Mouse (Mus musculus): ENCODE data around the gene Cdk14. TPM values are rescaled to one million over a fixed set of nuclear protein-coding genes. Genes with fewer than 3 reads are reported as not detected.

Gene Cdk14
- polyA plus RNA-seq, 1 experiment: 3.1 TPM

DNA sequence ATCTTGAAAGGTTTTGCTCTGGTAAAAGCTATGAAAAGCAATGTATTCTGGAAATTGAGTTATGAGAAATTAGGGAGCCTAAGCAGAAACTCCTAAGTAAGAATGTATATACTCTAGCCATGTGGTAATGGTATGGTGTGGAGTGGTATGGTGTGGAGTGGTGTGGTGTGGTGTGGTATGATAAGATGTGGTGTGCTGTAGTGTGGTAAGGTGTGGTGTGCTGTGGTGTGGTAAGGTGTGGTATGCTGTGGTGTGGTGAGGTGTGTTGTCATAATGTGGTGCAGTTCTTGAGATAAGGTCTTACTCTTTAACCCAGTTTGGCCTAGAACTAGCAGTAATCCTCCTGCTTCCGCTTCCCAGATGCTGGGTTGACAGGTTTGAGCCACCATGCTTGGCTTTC lies 45.7 kb downstream of the Cdk14 start:
- peaks cover under 1% of the 10 kb centered on the region; the same call in 1 of the 2 replicates for H3K4me1 ChIP-seq (ENCODE audit: control insufficient read depth, insufficient read depth, low read length)
- TF ChIP-seq CTCF (IDR thresholded peaks at IDR 0.05; ENCODE audit: control insufficient read depth, insufficient read depth, insufficient replicate concordance, low read depth, low read length) (no peak), POLR2A (IDR thresholded peaks at IDR 0.05; ENCODE audit: control insufficient read depth, low read depth, low read length) (no peak)
- no peak overlapping the region for H3K4me3 ChIP-seq (ENCODE audit: control insufficient read depth, low read depth, low read length)
- no peaks in the 10 kb centered on the region for H3K36me3 ChIP-seq (ENCODE audit: control insufficient read depth, insufficient read depth, low read length)
- no peaks in the 10 kb centered on the region for H3K27me3 ChIP-seq (ENCODE audit: control insufficient read depth, insufficient read depth, low read length)
- no peak overlapping the region for H3K27ac ChIP-seq (ENCODE audit: control insufficient read depth, insufficient read depth, low read depth, low read length)

DNA sequence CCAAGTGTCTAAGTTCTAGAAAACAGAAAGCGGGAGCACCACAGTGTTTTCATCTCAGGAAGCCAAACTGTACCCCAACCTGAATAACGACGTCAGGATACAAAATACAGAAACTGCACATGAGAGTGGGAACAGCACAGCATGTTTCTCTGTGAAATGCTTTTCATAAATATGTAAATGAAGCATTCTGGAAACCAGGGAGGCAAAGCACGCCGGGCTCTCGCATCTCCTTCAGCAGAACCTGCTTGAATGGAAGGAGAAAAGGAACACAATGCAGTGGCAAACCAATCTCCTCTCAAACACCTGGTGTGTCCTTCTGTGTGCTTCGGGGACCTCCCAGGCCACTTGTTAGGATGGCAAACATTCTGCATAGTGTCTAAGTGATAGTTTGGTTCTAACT lies 46.6 kb downstream of the Cdk14 start:
- no peaks in the 10 kb centered on the region for H3K27me3 ChIP-seq (ENCODE audit: control insufficient read depth, insufficient read depth, low read length)
- no peaks in the 10 kb centered on the region for H3K36me3 ChIP-seq (ENCODE audit: control insufficient read depth, insufficient read depth, low read length)
- no peak overlapping the region for H3K4me3 ChIP-seq (ENCODE audit: control insufficient read depth, low read depth, low read length)
- H3K27ac ChIP-seq (ENCODE audit: control insufficient read depth, insufficient read depth, low read depth, low read length): no peak overlapping the region
- TF ChIP-seq POLR2A (IDR thresholded peaks at IDR 0.05; ENCODE audit: control insufficient read depth, low read depth, low read length) (no peak), CTCF (IDR thresholded peaks at IDR 0.05; ENCODE audit: control insufficient read depth, insufficient read depth, insufficient replicate concordance, low read depth, low read length) (no peak)
- H3K4me1 ChIP-seq (ENCODE audit: control insufficient read depth, insufficient read depth, low read length): no peaks in the 10 kb centered on the region

DNA sequence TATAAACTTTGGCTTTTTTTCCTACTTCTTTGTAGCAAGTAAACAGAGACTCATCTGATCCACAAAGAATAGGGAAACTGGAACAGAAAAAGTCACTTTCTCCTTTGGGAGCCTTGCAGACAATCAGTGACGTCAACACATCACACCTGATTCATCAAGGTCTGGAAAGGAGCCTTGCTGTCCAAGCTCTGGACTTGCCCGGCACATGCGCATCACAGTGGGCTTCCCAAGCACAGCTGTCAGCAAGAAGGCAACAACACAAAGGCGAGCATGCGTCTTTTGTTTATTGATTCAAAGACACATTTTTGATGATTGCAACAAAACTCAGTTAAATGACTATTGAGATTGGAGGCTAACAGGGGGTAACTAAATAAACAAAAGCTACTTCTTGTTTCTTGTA lies 47.2 kb downstream of the Cdk14 start:
- H3K36me3 ChIP-seq (ENCODE audit: control insufficient read depth, insufficient read depth, low read length): no peaks in the 10 kb centered on the region
- H3K27ac ChIP-seq (ENCODE audit: control insufficient read depth, insufficient read depth, low read depth, low read length): no peak overlapping the region
- H3K4me3 ChIP-seq (ENCODE audit: control insufficient read depth, low read depth, low read length): no peak overlapping the region
- TF ChIP-seq POLR2A (IDR thresholded peaks at IDR 0.05; ENCODE audit: control insufficient read depth, low read depth, low read length) (no peak), CTCF (IDR thresholded peaks at IDR 0.05; ENCODE audit: control insufficient read depth, insufficient read depth, insufficient replicate concordance, low read depth, low read length) (no peak)
- no peaks in the 10 kb centered on the region for H3K4me1 ChIP-seq (ENCODE audit: control insufficient read depth, insufficient read depth, low read length)
- no peaks in the 10 kb centered on the region for H3K27me3 ChIP-seq (ENCODE audit: control insufficient read depth, insufficient read depth, low read length)

GRCm38 (mm10) chr5:5372354-5372753 lies 47.8 kb downstream of the Cdk14 start:
- Histone ChIP-seq H3K36me3 (ENCODE audit: control insufficient read depth, insufficient read depth, low read length) (no peaks in the 10 kb centered on the region), H3K4me3 (ENCODE audit: control insufficient read depth, low read depth, low read length) (no peak overlapping the region), H3K27ac (ENCODE audit: control insufficient read depth, insufficient read depth, low read depth, low read length) (no peak overlapping the region), H3K27me3 (ENCODE audit: control insufficient read depth, insufficient read depth, low read length) (no peaks in the 10 kb centered on the region), H3K4me1 (ENCODE audit: control insufficient read depth, insufficient read depth, low read length) (no peaks in the 10 kb centered on the region)
- no peak for TF ChIP-seq POLR2A (IDR thresholded peaks at IDR 0.05; ENCODE audit: control insufficient read depth, low read depth, low read length)
- no peak for TF ChIP-seq CTCF (IDR thresholded peaks at IDR 0.05; ENCODE audit: control insufficient read depth, insufficient read depth, insufficient replicate concordance, low read depth, low read length)

DNA sequence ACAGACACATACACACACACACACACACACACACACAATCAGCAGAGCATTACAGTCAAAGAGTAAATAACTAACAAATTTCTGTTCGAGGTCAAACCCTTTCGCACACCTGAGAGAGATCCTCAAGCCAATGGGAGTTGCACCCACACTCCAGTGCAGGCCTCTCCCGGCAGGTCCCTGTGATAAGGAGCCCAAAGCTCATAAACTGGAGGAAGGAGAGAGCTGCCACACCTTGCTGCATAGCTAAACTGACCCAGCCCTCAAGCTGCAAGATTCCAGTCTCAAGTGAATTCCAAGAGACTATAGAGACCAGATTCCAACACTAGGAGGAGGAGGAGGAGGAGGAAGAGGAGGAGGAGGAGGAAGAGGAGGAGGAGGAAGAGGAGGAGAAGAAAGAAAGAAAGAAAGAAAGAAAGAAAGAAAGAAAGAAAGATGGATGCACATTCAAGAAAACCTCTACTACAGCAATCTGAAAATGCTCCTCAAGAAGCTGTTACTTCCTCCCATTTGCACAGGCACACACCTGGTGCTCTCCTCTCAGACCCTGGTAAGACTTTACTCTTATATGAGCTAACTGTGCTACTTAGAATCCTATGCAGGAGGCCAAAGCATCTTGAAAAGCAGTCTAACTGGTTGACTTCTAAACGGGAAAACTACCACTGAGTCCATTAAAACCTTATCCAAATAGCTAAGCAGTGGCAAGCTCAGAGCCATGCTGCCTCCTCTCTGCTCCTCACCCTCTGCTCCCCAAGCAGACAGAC lies 49.6 kb downstream of the Cdk14 start:
- no peak overlapping the region for H3K27ac ChIP-seq (ENCODE audit: control insufficient read depth, insufficient read depth, low read depth, low read length)
- peak overlapping the region; percentile 25 for H3K4me3 ChIP-seq (ENCODE audit: control insufficient read depth, low read depth, low read length)
- H3K4me1 ChIP-seq (ENCODE audit: control insufficient read depth, insufficient read depth, low read length): no peaks in the 10 kb centered on the region
- no peaks in the 10 kb centered on the region for H3K36me3 ChIP-seq (ENCODE audit: control insufficient read depth, insufficient read depth, low read length)
- no peak for TF ChIP-seq CTCF (IDR thresholded peaks at IDR 0.05; ENCODE audit: control insufficient read depth, insufficient read depth, insufficient replicate concordance, low read depth, low read length)
- no peak for TF ChIP-seq POLR2A (IDR thresholded peaks at IDR 0.05; ENCODE audit: control insufficient read depth, low read depth, low read length)
- no peaks in the 10 kb centered on the region for H3K27me3 ChIP-seq (ENCODE audit: control insufficient read depth, insufficient read depth, low read length)

GRCm38 (mm10) chr5:5368389-5369164 lies 51.5 kb downstream of the Cdk14 start:
- H3K36me3 ChIP-seq (ENCODE audit: control insufficient read depth, insufficient read depth, low read length): no peaks in the 10 kb centered on the region
- no peak for TF ChIP-seq POLR2A (IDR thresholded peaks at IDR 0.05; ENCODE audit: control insufficient read depth, low read depth, low read length)
- TF ChIP-seq CTCF (IDR thresholded peaks at IDR 0.05; ENCODE audit: control insufficient read depth, insufficient read depth, insufficient replicate concordance, low read depth, low read length): no peak

DNA sequence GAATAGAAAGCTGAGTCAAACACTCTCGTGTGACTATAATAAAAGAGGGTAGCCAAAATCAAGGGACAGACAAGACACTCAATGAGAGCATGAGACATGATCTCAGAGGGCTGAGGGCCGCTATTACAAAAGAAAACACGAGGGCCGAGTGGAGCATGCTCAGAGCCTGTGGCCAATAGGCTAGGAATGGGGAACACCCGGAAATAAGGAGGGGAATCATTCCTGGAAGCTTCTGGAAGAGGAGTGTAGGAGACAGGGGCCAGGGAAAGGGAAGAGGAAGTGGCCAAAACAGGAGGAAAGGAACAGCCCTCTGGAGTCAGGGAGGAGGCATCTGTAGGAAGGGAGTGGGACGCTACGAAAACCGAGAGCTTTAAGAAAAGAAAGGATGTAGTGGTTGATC lies 52.6 kb downstream of the Cdk14 start:
- Histone ChIP-seq H3K27ac (ENCODE audit: control insufficient read depth, insufficient read depth, low read depth, low read length) (no peak overlapping the region), H3K27me3 (ENCODE audit: control insufficient read depth, insufficient read depth, low read length) (no peaks in the 10 kb centered on the region), H3K36me3 (ENCODE audit: control insufficient read depth, insufficient read depth, low read length) (no peaks in the 10 kb centered on the region), H3K4me1 (ENCODE audit: control insufficient read depth, insufficient read depth, low read length) (no peaks in the 10 kb centered on the region), H3K4me3 (ENCODE audit: control insufficient read depth, low read depth, low read length) (no peak overlapping the region)
- TF ChIP-seq CTCF (IDR thresholded peaks at IDR 0.05; ENCODE audit: control insufficient read depth, insufficient read depth, insufficient replicate concordance, low read depth, low read length): no peak
- no peak for TF ChIP-seq POLR2A (IDR thresholded peaks at IDR 0.05; ENCODE audit: control insufficient read depth, low read depth, low read length)

More at GRCm38 (mm10) chr5:5368389-5369164, 51.5 kb downstream of the Cdk14 start:
- no peak overlapping the region for H3K27ac ChIP-seq (ENCODE audit: control insufficient read depth, insufficient read depth, low read depth, low read length)
- no peaks in the 10 kb centered on the region for H3K27me3 ChIP-seq (ENCODE audit: control insufficient read depth, insufficient read depth, low read length)
- no peaks in the 10 kb centered on the region for H3K4me1 ChIP-seq (ENCODE audit: control insufficient read depth, insufficient read depth, low read length)
- H3K4me3 ChIP-seq (ENCODE audit: control insufficient read depth, low read depth, low read length): no peak overlapping the region

Measured in testis, adult 2 months (tissue).